Mouse (Mus musculus) liver, embryonic 14.5 days (tissue): ENCODE data around the gene Ginm1.

ENCODE experiments used
- CTCF ChIP-seq: IDR thresholded peaks from 2 replicates; pipeline ENCODE4 v1.5.1; 2016; ENCODE audit warnings: antibody characterized with exemption, low read depth, control low read depth
- EP300 ChIP-seq: IDR thresholded peaks from 2 replicates; pipeline ENCODE4 v1.6.1; 2016; ENCODE audit warnings: antibody characterized with exemption, low read depth

DNA sequence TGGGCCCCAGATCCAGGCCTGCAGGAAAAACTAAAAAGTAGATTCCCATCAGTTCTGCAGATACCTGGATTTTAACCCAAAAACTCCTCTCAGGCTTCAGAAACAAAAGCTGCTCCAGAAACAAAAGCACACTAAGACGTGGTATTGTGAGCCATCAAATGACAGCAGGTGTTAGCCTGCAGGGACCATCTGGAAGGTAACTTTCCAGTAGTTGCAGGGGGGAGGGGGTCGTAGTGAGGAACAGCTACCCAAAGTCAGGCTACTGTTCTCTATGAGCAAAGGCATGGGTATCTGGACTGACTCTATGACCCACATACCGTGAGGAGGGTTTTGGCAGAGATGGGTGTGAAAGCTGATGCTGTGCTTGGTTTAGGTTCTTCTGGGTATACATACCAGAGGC lies 48.2 kb upstream of the Ginm1 start:
- TF ChIP-seq CTCF (no peak), EP300 (no peak)
